Mouse (Mus musculus): ENCODE results near the gene Bco1. TPM values are rescaled to one million over a fixed set of nuclear protein-coding genes. Genes with fewer than 3 reads are reported as not detected.

The Bco1 gene
- polyA plus RNA-seq, 1 experiment: not detected

DNA sequence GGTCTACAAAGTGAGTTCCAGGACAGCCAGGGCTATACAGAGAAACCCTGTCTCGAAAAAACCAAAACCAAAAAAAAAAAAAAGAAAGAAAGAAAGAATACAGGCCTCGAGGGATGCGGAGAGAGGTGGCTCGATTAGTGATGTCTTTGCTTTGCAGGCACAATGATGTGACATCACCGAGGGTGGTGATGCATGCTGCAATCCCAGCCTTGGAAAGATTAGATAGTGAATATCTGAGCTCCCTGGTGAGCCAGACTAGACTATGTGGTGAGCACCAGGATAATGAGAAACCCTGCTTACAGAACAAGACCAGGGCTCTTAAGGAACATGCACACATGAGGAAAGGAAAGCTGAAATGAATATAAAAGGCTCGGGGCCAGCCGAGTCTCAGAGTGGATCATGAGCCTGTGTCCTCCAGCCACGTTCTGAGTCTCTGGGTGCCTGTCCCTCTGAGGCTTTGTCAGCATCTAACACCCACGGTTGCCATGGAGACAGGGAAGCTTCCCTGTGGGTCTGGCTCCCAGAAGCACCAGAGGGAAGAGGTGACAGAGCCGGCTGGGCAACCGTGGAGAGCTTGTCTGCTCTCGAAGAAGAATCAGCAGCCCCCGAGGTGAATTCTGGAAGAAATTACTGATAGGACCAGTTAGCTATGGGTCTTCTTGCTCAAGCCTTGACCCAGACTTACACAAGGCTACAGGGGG, 34.3 kb upstream of the Bco1 start:
- H3K27ac ChIP-seq (ENCODE audit: insufficient read depth, low read length): no peak overlapping the region
- no peak for TF ChIP-seq POLR2A (IDR thresholded peaks at IDR 0.05; ENCODE audit: low read depth, low read length)
- no peak for TF ChIP-seq CTCF (IDR thresholded peaks at IDR 0.05; ENCODE audit: borderline replicate concordance, insufficient read depth, low read length)
- no peak overlapping the region for H3K4me3 ChIP-seq (ENCODE audit: insufficient read depth, low read length)
- no peaks in the 10 kb centered on the region for H3K4me1 ChIP-seq (ENCODE audit: control insufficient read depth, insufficient read depth, low read length)

DNA sequence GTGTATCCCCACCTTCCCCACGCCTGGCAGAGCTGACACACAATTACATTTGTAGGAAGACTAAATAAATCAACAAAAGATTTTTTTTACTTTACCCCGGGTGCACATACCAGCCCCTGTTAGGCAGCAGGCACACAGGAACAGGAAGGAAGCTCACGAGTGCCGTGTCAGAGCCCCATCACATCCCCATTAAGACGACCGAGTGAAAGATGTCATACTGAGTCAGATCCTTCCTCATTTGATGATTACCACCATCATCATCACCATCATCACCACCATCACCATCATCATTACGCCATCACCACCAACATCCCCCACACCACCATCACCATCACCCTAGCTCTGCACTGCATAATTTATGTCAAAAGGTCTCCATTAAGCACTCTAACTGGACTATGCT, 28.7 kb upstream of the Bco1 start:
- no peak for TF ChIP-seq POLR2A (IDR thresholded peaks at IDR 0.05; ENCODE audit: low read depth, low read length)
- TF ChIP-seq CTCF (IDR thresholded peaks at IDR 0.05; ENCODE audit: borderline replicate concordance, insufficient read depth, low read length): no peak
- H3K4me1 ChIP-seq (ENCODE audit: control insufficient read depth, insufficient read depth, low read length): no peaks in the 10 kb centered on the region
- H3K4me3 ChIP-seq (ENCODE audit: insufficient read depth, low read length): no peak overlapping the region
- no peak overlapping the region for H3K27ac ChIP-seq (ENCODE audit: insufficient read depth, low read length)

GRCm38 (mm10) chr8:117067396-117067795, 28.3 kb upstream of the Bco1 start:
- TF ChIP-seq CTCF (IDR thresholded peaks at IDR 0.05; ENCODE audit: borderline replicate concordance, insufficient read depth, low read length): no peak
- no peak for TF ChIP-seq POLR2A (IDR thresholded peaks at IDR 0.05; ENCODE audit: low read depth, low read length)
- no peak overlapping the region for H3K4me3 ChIP-seq (ENCODE audit: insufficient read depth, low read length)
- H3K4me1 ChIP-seq (ENCODE audit: control insufficient read depth, insufficient read depth, low read length): no peaks in the 10 kb centered on the region
- no peak overlapping the region for H3K27ac ChIP-seq (ENCODE audit: insufficient read depth, low read length)

DNA sequence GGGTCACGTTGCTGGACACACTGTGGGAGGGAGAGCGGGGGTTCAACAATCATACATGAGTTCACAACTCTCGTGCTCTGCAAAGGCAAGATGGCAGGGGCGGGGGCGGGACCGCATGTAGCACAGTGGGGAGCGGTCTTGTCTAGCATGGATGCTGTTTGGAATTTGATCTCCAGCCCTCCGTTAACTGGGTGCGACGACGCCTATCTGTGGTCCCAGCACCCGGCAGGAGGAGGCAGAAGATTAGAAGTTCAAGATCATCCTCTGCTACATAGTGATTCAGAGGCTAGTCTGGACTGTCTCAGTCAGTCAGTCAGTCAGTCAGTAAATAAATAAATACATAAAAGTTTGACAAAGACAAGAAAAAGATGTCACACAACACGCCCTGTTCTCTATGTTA, 27.4 kb upstream of the Bco1 start:
- H3K4me1 ChIP-seq (ENCODE audit: control insufficient read depth, insufficient read depth, low read length): no peaks in the 10 kb centered on the region
- no peak for TF ChIP-seq POLR2A (IDR thresholded peaks at IDR 0.05; ENCODE audit: low read depth, low read length)
- no peak for TF ChIP-seq CTCF (IDR thresholded peaks at IDR 0.05; ENCODE audit: borderline replicate concordance, insufficient read depth, low read length)

GRCm38 (mm10) chr8:117069708-117070107, 25.9 kb upstream of the Bco1 start:
- Histone ChIP-seq H3K4me3 (ENCODE audit: insufficient read depth, low read length) (no peak overlapping the region), H3K27ac (ENCODE audit: insufficient read depth, low read length) (no peak overlapping the region), H3K4me1 (ENCODE audit: control insufficient read depth, insufficient read depth, low read length) (no peaks in the 10 kb centered on the region)
- TF ChIP-seq POLR2A (IDR thresholded peaks at IDR 0.05; ENCODE audit: low read depth, low read length) (no peak), CTCF (IDR thresholded peaks at IDR 0.05; ENCODE audit: borderline replicate concordance, insufficient read depth, low read length) (no peak)

More for the DNA sequence above, 27.4 kb upstream of the Bco1 start:
- no peak overlapping the region for H3K4me3 ChIP-seq (ENCODE audit: insufficient read depth, low read length)
- H3K27ac ChIP-seq (ENCODE audit: insufficient read depth, low read length): no peak overlapping the region

- H3K4me3 ChIP-seq (ENCODE audit: insufficient read depth, low read length): no peak overlapping the region
- no peak overlapping the region for H3K27ac ChIP-seq (ENCODE audit: insufficient read depth, low read length)
- no peaks in the 10 kb centered on the region for H3K4me1 ChIP-seq (ENCODE audit: control insufficient read depth, insufficient read depth, low read length)
- TF ChIP-seq CTCF (IDR thresholded peaks at IDR 0.05; ENCODE audit: borderline replicate concordance, insufficient read depth, low read length) (no peak), POLR2A (IDR thresholded peaks at IDR 0.05; ENCODE audit: low read depth, low read length) (no peak)
These were observed 21.1 kb upstream of the Bco1 start for GRCm38 (mm10) chr8:117074350-117075182.

GRCm38 (mm10) chr8:117078367-117078926, 17.2 kb upstream of the Bco1 start:
- Histone ChIP-seq H3K4me1 (ENCODE audit: control insufficient read depth, insufficient read depth, low read length) (no peaks in the 10 kb centered on the region), H3K4me3 (ENCODE audit: insufficient read depth, low read length) (no peak overlapping the region), H3K27ac (ENCODE audit: insufficient read depth, low read length) (no peak overlapping the region)
- TF ChIP-seq POLR2A (IDR thresholded peaks at IDR 0.05; ENCODE audit: low read depth, low read length): no peak
- TF ChIP-seq CTCF (IDR thresholded peaks at IDR 0.05; ENCODE audit: borderline replicate concordance, insufficient read depth, low read length): no peak

DNA sequence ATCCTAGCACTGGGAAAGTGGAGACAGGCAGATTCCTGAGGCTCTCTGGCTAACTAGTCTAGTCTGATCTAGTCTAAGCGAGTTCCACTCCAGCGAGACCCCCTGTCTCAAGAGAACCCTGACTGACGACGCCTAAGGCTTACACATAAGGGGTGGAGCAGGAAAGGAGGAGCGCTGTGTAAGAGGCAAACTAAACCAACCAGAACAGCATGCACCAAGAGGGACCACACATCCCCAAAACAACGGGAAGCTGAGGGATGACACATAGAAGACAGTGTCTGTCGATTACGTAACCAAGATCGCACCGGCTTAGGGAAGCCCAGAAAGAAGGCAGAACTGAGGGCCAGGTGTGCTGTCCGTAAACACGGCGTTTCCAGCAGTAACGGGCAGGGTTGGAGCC, 16.0 kb upstream of the Bco1 start:
- no peaks in the 10 kb centered on the region for H3K4me1 ChIP-seq (ENCODE audit: control insufficient read depth, insufficient read depth, low read length)
- no peak overlapping the region for H3K27ac ChIP-seq (ENCODE audit: insufficient read depth, low read length)
- H3K4me3 ChIP-seq (ENCODE audit: insufficient read depth, low read length): no peak overlapping the region
- no peak for TF ChIP-seq POLR2A (IDR thresholded peaks at IDR 0.05; ENCODE audit: low read depth, low read length)
- no peak for TF ChIP-seq CTCF (IDR thresholded peaks at IDR 0.05; ENCODE audit: borderline replicate concordance, insufficient read depth, low read length)

DNA sequence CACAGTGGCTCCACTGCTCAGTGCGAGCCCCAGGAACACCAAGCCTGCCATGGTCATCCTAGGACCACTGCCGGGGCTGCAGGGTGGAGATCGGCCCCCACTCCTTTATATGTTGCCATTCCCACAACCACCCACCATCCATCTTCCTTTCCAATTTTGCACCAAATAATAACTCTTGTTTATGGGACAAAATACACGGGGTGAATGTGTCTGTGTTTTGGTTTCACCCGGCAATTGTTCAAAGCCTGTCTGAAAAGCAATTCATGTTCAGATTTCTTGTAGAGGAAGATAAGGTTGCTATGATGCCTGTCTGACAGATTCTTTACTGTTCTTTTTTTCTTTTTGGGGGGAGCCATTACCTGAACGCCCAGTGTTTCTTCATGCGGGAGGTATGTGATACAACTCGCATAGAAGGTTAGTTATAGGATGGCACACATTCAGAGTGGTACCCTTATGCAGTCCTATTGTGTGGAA, 13.2 kb upstream of the Bco1 start, which contains the start of gene Pkd1l2:
Gene Pkd1l2 (minus strand): TSS at position 51 of the 474 bp plus-strand sequence.
- TF ChIP-seq POLR2A (IDR thresholded peaks at IDR 0.05; ENCODE audit: low read depth, low read length): no peak
- TF ChIP-seq CTCF (IDR thresholded peaks at IDR 0.05; ENCODE audit: borderline replicate concordance, insufficient read depth, low read length): no peak
- Histone ChIP-seq H3K4me3 (ENCODE audit: insufficient read depth, low read length) (no peak within 1 kb of the TSS), H3K4me1 (ENCODE audit: control insufficient read depth, insufficient read depth, low read length) (0 out of 2 replicates have a peak, but pooled peaks cover 2% of the 10 kb centered on the region), H3K27ac (ENCODE audit: insufficient read depth, low read length) (no peak within 1 kb of the TSS)

Data from embryonic fibroblast, embryonic 13.5 days (primary cell).